Mouse (Mus musculus): ENCODE measurements around the gene Rhbdd3. TPM values are rescaled to one million over a fixed set of nuclear protein-coding genes. Genes with fewer than 3 reads are reported as not detected.

The Rhbdd3 gene
- polyA plus RNA-seq, 1 experiment = 1.6 TPM

GRCm38 (mm10) chr11:5089147-5089546 lies 9.6 kb upstream of the Rhbdd3 start:
- Histone ChIP-seq H3K4me1 (ENCODE audit: control insufficient read depth) (peaks cover 4% of the 10 kb centered on the region), H3K4me3 (replicated peaks) (no peak overlapping the region), H3K27me3 (ENCODE audit: control insufficient read depth) (no peaks in the 10 kb centered on the region), H3K36me3 (ENCODE audit: control insufficient read depth) (peaks cover 100% of the 10 kb centered on the region), H3K9me3 (ENCODE audit: control insufficient read depth, low read length) (no peaks in the 10 kb centered on the region)
- TF ChIP-seq GATA1 (IDR thresholded peaks at IDR 0.05; ENCODE audit: low read length) = no peak
- TF ChIP-seq TAL1 (IDR thresholded peaks at IDR 0.05; ENCODE audit: low read length) = no peak

- peaks cover 19% of the 10 kb centered on the region for H3K4me1 ChIP-seq (ENCODE audit: control insufficient read depth)
- no peak for TF ChIP-seq TAL1 (IDR thresholded peaks at IDR 0.05; ENCODE audit: low read length)
- no peak for TF ChIP-seq GATA1 (IDR thresholded peaks at IDR 0.05; ENCODE audit: low read length)
- peaks cover 95% of the 10 kb centered on the region for H3K36me3 ChIP-seq (ENCODE audit: control insufficient read depth)
- H3K9me3 ChIP-seq (ENCODE audit: control insufficient read depth, low read length) = no peaks in the 10 kb centered on the region
- no peaks in the 10 kb centered on the region for H3K27me3 ChIP-seq (ENCODE audit: control insufficient read depth)
- H3K4me3 ChIP-seq (replicated peaks) = no peak overlapping the region
Observed at GRCm38 (mm10) chr11:5091706-5092105, 7.0 kb upstream of the Rhbdd3 start.

DNA sequence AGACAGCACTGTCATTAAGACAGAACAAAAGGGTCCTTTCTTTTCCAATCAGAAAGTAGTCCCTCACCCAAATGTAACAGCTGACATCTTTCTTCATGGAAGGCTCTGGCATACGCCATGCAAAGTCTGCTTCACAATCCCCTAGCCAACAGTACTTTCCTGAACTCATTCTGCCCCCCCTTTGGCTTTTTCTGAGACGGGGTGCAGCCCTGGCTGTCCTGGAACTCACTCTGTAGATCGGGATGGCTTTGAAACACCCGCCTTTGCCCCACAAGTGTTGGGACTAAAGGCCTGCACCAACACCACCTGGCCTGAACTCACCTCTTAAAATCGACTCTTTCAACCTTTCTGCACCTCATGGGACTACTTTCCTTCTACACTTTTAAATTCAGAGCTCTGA lies 2.8 kb upstream of the Rhbdd3 start:
- H3K27me3 ChIP-seq (ENCODE audit: control insufficient read depth) = no peaks in the 10 kb centered on the region
- TF ChIP-seq TAL1 (IDR thresholded peaks at IDR 0.05; ENCODE audit: low read length) (no peak), GATA1 (IDR thresholded peaks at IDR 0.05; ENCODE audit: low read length) (no peak)
- H3K9me3 ChIP-seq (ENCODE audit: control insufficient read depth, low read length) = no peaks in the 10 kb centered on the region
- H3K4me1 ChIP-seq (ENCODE audit: control insufficient read depth) = peaks cover 39% of the 10 kb centered on the region
- H3K36me3 ChIP-seq (ENCODE audit: control insufficient read depth) = peaks cover 63% of the 10 kb centered on the region
- H3K4me3 ChIP-seq (replicated peaks) = peak overlapping the region; percentile 100

DNA sequence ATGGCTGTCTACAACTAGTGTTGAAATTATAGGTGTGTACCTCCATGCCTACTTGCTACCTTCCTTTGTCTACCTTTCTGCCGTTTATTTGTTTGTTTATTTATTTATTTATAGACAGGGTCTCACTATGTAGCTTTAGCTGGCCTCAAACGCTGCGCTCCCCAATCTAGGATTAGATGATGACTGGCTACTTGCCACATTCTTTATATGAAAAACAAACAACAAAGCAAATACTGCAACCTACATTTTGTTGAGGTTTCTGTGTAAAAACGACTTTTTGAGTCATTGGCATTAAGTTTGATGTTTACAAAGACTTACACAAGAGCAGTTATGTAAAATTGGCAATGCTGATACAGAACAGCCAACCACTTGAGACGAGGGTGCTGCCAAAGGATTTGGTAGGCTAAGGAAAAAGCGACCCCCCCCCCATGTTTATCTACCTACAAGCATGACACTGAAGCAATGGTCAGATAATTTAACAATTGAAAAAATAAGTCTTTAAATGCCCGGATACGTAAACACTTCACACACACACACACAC lies 2.2 kb upstream of the Rhbdd3 start:
- no peak for TF ChIP-seq TAL1 (IDR thresholded peaks at IDR 0.05; ENCODE audit: low read length)
- H3K9me3 ChIP-seq (ENCODE audit: control insufficient read depth, low read length) = no peaks in the 10 kb centered on the region
- H3K4me1 ChIP-seq (ENCODE audit: control insufficient read depth) = peaks cover 45% of the 10 kb centered on the region
- H3K4me3 ChIP-seq (replicated peaks) = peak overlapping the region; percentile 100
- H3K36me3 ChIP-seq (ENCODE audit: control insufficient read depth) = peaks cover 61% of the 10 kb centered on the region
- no peaks in the 10 kb centered on the region for H3K27me3 ChIP-seq (ENCODE audit: control insufficient read depth)

GRCm38 (mm10) chr11:5098035-5098735 lies 541 bp upstream of the Rhbdd3 start:
- no peak for TF ChIP-seq TAL1 (IDR thresholded peaks at IDR 0.05; ENCODE audit: low read length)
- TF ChIP-seq GATA1 (IDR thresholded peaks at IDR 0.05; ENCODE audit: low read length) = no peak
- Histone ChIP-seq H3K36me3 (ENCODE audit: control insufficient read depth) (peaks cover 51% of the 10 kb centered on the region), H3K4me1 (ENCODE audit: control insufficient read depth) (peaks cover 54% of the 10 kb centered on the region), H3K9me3 (ENCODE audit: control insufficient read depth, low read length) (no peaks in the 10 kb centered on the region), H3K27me3 (ENCODE audit: control insufficient read depth) (no peaks in the 10 kb centered on the region), H3K4me3 (replicated peaks) (peak overlapping the region; percentile 100)

DNA sequence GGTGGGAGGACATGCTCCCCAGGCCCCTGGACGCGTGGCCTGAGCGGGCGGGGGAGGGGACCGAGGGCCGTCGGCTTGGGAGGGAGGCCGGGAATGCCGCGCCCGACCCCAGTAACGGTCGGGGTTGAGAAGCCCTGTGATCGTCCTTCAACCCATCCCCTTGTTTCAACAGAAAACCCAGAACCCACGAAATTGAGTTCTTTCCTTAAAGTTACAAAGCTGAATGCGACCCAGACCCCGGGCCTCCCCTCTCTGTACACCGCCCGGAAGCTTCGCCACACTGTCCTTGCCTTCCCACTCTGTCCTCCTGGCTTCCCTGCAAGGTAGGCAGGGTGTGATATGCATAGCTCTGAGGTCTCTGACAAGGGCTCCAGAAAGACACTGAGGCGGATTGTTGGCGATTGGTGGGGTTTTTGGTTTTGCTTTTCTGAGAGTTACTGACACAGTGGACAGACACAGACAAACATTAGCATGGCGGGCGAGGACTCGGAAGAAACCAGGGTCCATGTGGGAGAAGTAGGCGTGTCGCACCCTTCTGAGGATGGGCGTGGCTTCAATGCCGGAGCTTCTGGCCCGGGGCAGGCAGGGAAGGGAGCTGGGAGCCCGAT lies 954 bp downstream of the Rhbdd3 start:
- peaks cover 51% of the 10 kb centered on the region for H3K36me3 ChIP-seq (ENCODE audit: control insufficient read depth)
- TF ChIP-seq GATA1 (IDR thresholded peaks at IDR 0.05; ENCODE audit: low read length) (no peak), TAL1 (IDR thresholded peaks at IDR 0.05; ENCODE audit: low read length) (no peak)
- H3K4me1 ChIP-seq (ENCODE audit: control insufficient read depth) = peaks cover 52% of the 10 kb centered on the region
- H3K4me3 ChIP-seq (replicated peaks) = peak overlapping the region; percentile 100
- H3K27me3 ChIP-seq (ENCODE audit: control insufficient read depth) = no peaks in the 10 kb centered on the region
- H3K9me3 ChIP-seq (ENCODE audit: control insufficient read depth, low read length) = no peaks in the 10 kb centered on the region

DNA sequence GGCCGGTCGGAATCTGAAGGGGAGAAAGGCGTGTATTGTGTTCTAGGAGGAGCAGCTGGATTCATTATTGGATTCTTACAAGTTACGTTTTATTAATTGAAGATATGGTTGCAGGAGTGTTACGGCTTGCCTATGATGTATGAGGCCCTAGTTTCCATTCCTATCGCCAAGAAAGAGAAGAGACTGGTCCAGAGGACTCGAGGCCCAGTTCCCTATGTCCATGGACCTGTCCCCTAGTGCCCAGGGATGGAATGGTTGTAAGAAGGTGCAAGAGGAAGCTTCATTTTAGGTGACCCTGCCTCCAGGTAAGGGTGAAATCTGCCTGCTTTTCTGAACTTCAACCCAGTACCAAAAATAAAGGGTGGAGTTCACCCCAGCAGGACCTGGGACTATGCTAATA lies 1.6 kb downstream of the Rhbdd3 start:
- Histone ChIP-seq H3K36me3 (ENCODE audit: control insufficient read depth) (peaks cover 52% of the 10 kb centered on the region), H3K4me3 (replicated peaks) (peak overlapping the region; percentile 100), H3K27me3 (ENCODE audit: control insufficient read depth) (no peaks in the 10 kb centered on the region), H3K4me1 (ENCODE audit: control insufficient read depth) (peaks cover 51% of the 10 kb centered on the region), H3K9me3 (ENCODE audit: control insufficient read depth, low read length) (no peaks in the 10 kb centered on the region)
- TF ChIP-seq GATA1 (IDR thresholded peaks at IDR 0.05; ENCODE audit: low read length) = no peak

DNA sequence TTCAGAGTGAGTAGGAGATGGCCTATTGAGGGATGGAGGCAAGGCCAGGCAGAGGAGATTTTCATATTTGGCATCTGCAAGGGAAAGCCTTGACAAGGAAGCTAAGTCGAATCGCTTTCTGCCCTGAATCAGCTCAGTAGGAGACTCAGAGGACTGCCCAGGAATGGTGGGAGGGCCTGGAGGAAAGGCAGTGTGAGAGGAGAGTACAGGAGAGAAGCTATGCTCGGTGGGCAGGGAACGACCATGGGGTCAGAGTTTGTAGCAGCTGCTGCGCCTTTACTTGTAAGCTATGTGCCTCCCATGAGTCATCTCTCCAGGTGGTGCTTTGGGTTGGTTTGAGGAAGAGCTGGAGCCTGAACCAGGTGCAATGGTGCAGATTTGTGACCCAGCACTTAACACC lies 2.1 kb downstream of the Rhbdd3 start:
- peaks cover 55% of the 10 kb centered on the region for H3K36me3 ChIP-seq (ENCODE audit: control insufficient read depth)
- H3K27me3 ChIP-seq (ENCODE audit: control insufficient read depth) = no peaks in the 10 kb centered on the region
- peaks cover 49% of the 10 kb centered on the region for H3K4me1 ChIP-seq (ENCODE audit: control insufficient read depth)
- TF ChIP-seq TAL1 (IDR thresholded peaks at IDR 0.05; ENCODE audit: low read length) = no peak
- TF ChIP-seq GATA1 (IDR thresholded peaks at IDR 0.05; ENCODE audit: low read length) = no peak
- H3K4me3 ChIP-seq (replicated peaks) = no peak overlapping the region
- no peaks in the 10 kb centered on the region for H3K9me3 ChIP-seq (ENCODE audit: control insufficient read depth, low read length)

GRCm38 (mm10) chr11:5101641-5102040 lies 2.9 kb downstream of the Rhbdd3 start:
- TF ChIP-seq TAL1 (IDR thresholded peaks at IDR 0.05; ENCODE audit: low read length) = no peak
- no peak for TF ChIP-seq GATA1 (IDR thresholded peaks at IDR 0.05; ENCODE audit: low read length)
- peaks cover 50% of the 10 kb centered on the region for H3K36me3 ChIP-seq (ENCODE audit: control insufficient read depth)
- no peaks in the 10 kb centered on the region for H3K9me3 ChIP-seq (ENCODE audit: control insufficient read depth, low read length)
- H3K4me3 ChIP-seq (replicated peaks) = no peak overlapping the region
- H3K4me1 ChIP-seq (ENCODE audit: control insufficient read depth) = peaks cover 40% of the 10 kb centered on the region
- no peaks in the 10 kb centered on the region for H3K27me3 ChIP-seq (ENCODE audit: control insufficient read depth)

Data from erythroblast, embryonic 14.5 days (primary cell).